Mouse (Mus musculus) testis, adult 2 months (tissue): ENCODE measurements around the gene Trip13.

Source experiments
- CTCF ChIP-seq: fragments of 200-500 bp; IDR thresholded peaks from 2 replicates; pipeline ENCODE4 v1.5.1; 2012; ENCODE audit warnings: low read depth, mild to moderate bottlenecking, inconsistent platforms, low read length, moderate library complexity; ENCODE audit not compliant: control insufficient read depth, insufficient read depth, insufficient replicate concordance
- POLR2A ChIP-seq: fragments of 200-500 bp; IDR thresholded peaks from 2 replicates; pipeline ENCODE4 v1.6.1; 2012; ENCODE audit warnings: low read depth, mild to moderate bottlenecking, inconsistent platforms, low read length, moderate library complexity; ENCODE audit not compliant: control insufficient read depth

GRCm38 (mm10) chr13:73953551-73954130 is 16.1 kb upstream of the Trip13 start:
- no peak for TF ChIP-seq CTCF
- TF ChIP-seq POLR2A = no peak
